Mouse (Mus musculus): Measurements from ENCODE around the gene Hectd1.

Hectd1 gene

GRCm38 (mm10) chr12:51767454-51767853 lies 61.9 kb downstream of the Hectd1 start:
- DNase-seq, result no peak

- DNase-seq, result no peak
Observed at GRCm38 (mm10) chr12:51759374-51759773, 70.0 kb downstream of the Hectd1 start.

DNA sequence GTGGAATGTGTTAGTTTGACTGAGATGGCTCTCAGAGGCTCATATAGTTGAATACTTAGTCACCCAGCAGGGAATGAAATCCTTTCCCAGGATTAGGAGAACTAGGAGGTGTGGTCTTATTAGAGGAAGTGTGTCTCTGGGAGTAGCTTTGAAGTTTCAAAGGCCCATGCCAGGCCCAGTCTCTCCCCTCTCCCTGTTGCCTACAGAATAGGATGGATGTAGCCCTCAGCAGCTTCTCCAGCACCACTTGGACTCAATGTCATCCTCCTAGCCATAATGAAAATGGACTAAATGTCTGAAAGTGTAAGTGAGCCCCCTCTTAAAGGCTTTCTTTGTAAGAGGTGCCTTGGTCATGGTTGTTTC lies 72.8 kb downstream of the Hectd1 start:
- no peak for DNase-seq

DNA sequence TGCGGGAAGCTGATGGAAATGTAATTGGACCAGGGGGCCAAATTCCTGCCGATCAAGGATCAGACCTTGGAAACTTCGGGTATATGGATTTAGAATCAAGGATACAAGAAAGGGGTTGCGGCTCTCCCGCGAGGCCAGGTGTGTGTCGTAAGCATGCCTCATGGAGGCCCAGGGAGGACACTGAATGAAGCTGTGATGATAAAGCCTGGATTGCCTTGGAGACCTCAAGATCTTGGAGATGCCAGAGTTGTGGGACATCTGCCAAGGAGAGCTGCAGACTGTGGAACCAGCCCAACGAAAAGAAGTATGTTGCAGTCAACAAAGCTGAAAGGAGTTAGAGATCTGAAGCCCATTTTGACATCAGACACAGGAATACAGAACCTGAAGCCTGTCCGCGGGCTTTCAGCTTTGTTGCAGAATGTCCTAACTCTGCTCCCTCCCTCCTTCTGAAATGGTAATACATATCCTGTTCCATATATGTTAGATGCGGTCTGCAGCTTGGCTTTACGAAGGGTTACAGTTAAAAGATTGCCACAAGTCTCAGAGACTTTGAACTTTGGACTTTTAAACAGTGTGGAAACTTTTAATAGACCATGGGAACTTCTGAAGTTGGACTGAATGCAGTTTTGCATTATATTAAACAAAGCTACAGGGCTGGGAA lies 73.3 kb downstream of the Hectd1 start:
- no peak for DNase-seq

GRCm38 (mm10) chr12:51747348-51747747 lies 82.0 kb downstream of the Hectd1 start:
- DNase-seq, result no peak

- no peak for DNase-seq
Observed at GRCm38 (mm10) chr12:51744957-51745356, 84.4 kb downstream of the Hectd1 start.

DNA sequence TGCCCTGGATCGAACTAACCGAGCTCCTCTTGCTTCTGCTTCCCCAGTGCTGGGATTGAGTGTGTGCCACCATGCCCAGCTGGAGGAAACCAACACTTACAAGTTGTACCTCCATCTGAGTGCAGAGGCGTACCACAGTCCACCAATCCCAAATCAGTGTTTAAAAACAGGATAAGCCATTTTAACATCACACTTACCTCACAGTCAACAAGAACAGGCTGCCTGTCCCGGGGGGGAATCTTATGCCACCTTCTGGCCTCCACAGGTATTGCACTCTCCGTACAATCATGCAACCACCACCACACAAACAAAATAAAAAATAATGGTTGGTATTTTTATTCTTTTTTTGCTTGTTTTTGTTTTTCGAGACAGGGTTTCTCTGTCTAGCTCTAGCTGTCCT lies 87.6 kb downstream of the Hectd1 start:
- peak in 1 of 2 experiments; percentile 37 for DNase-seq

DNA sequence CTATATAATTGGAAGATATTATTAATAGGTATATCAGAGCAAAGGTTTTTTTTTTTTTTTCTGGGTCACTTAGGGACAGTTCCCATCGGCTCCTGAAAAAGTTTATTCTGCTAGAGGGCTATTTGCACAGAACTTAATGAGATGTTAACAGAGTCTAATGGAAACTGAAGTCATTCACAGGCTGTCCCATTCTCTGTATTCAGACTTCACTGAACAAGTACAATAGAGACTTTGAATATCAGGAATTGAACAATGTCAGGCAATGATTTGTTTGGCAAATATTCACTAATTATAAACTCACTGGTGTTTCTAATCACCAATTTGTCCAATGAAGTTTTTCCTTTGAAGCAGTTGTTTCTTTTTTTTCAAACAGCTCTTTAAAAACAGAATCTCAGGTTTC lies 92.5 kb downstream of the Hectd1 start:
- DNase-seq, result no peak

DNA sequence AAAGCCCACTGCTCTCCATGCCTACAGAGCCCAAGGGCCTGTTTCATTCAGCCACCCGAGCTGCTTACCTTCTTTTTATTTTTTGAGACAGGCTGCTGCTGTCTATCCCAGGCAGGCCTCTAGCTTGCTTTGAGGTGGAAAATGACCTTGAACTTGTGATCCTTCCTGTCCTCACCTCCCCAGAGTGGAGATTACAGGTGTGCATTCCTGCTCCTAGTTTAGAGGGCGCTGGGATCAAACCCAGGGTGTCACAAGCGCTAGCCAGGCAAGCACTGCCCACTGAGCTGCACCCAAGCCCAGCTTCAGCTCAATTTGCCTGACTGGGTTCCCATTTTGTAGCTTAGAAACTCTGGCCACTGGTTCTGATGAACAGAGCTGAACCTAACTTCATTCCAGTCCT lies 93.0 kb downstream of the Hectd1 start:
- no peak for DNase-seq

DNA sequence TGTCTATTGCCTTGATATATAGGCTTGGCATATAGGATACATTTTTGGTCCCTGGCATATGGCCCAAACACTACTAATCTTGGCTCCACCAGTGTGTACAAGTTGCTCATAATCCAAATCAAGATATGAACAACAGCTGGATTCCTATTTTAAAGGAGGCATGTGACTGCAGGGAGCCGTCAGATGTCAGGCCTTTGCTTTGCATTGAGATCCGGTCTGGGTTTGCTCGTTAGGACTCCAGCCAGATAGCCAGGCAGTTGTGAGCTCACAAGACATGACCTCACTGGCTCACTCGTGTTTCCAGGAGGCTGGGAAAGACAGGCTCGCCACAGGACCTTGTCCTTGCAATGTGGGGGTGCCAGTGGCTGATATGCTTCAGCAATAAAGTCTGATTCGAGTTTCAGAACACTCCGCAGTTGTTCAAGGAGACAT lies 93.5 kb downstream of the Hectd1 start:
- no peak for DNase-seq

DNA sequence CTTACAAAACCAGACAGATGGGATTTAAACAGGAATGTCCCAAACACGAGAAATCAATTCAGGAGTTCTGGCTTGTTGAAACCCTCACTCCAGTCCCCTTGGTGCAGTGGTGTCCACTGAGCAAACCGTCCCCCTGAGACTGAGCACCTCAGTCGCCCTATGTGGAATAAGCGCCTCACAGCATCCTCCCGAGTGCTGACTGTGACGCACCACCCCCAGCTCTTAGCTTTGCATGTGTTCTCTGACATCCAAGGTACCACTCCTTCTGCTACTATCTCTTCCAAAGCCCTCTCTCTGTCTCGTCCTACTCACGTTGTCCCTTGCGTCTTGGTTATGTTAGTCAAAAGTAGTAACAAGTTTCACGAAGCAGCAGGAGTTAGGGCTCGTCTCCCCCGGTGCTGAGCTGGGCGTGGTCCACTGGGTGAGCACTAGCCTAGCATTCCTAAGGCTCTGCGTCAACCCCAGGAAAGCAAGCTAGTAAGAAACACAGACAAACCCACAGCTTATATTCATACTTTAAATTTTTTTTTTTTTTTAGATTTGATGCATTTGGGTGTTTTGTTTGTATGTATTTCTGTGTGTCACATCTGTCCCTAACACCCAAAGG lies 94.6 kb downstream of the Hectd1 start:
- no peak for DNase-seq

DNA sequence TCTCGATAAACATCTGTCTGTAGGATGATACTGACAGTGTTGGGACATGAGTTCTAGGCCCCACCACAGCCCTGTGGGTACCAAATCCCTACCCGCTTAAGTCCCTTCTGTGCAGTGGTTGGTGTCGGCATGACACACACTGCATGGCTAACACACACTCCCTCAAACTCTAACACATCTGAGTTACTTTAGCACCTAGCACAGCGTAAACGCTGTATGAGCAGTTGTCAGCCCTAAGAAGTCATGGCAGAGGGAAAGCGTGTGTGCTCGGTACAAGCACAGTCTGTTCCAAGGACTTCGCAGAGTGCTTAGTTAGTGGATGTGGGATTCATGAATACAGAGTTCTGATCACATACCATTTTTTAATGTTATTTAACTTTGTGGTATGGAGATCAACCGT lies 99.5 kb downstream of the Hectd1 start:
- no peak for DNase-seq

DNA sequence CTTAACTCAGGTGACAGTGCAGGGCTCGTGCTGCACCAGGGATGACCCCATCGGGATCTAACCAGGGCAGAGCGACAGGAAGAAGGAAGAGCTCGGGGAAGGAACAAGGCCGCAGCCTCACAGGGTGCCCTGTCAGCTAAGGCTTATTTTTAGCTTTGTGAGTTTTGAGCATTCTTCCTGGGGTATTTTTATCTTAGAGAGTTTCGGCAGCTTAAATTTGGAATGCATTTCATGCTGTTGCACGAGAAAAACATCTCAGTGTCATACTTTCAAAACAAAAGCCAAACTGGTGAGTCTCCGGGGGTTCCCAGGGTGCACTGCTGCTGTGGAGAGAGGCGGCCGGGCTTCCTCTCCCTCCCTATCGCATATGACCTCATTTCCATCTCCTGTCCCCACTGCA lies 100.3 kb downstream of the Hectd1 start:
- no peak for DNase-seq

DNA sequence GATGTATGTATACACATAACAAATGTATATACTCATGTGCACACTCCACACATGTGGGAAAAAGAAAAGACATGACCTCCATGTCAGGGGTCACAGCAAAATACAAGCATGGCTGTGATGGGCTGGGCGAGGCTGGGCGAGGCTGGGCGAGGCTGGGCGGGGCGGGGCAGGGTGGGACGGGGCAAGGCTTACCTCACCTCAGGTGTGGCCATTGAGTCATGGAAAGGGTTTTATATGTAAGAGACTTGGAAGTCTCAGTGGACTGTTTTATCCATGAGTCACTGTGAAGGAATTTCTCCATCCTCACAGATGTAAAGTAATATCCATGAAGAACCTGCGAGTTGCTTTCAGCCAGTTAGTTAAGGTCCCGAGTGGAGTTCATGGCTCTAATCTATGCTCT lies 107.5 kb downstream of the Hectd1 start:
- DNase-seq, result no peak

DNA sequence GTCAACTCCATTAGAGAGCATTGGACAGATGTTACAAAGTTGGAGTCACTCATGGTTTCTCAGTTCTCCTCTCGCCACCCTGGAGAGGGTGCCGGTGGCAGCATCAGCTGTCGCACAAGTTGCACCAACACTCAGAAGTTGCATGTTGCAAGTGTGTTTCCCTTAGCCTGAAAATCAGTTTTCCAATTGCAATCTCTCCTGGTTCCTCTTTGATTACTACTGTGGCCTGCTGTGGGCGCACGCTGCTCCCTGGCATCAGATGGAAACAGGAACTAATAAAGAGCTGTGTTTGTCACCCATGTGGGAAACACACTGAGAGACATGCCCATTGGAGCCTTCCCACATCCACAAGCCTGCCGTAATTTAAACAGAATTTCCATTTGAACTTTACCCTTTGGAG lies 110.7 kb downstream of the Hectd1 start:
- DNase-seq, result no peak

DNA sequence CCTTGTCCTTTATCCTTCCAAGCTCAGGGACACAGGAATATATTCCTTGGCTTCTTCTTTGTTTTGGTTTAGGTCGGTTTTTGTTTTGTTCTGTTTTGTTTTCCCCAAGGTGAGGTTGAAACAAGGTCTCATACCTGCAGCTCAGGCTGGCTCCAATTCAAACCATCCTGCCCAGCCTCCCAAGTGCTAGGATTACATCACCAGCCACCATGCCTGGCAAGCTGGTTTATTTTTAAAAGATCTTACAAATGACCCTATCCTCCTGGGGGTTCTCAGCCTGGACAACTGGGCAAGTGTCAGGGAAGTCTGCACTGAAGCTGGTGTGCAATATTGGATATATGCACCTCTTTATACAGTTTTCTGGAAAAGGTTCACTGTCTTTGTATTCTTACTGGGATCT lies 116.7 kb downstream of the Hectd1 start:
- no peak for DNase-seq

DNA sequence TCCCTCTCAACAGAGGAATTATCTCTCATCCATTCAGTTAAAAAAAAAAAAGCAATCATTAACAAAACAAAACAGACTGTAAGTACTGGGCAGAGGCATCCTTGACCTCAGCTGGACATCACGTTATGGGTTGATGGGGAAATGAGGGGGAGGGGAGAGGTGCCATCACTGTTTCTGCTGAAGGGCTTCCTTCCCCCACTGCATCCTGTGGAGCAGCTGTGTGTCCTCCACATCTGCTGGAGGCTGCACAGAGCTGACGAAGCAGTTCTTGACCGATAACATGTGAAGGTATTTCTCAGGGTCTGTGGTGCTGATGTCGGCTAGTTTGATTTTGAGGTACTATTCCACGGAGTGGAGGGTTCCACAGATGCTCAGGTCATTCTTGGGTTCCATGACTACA lies 119.2 kb downstream of the Hectd1 start:
- DNase-seq, result no peak

DNA sequence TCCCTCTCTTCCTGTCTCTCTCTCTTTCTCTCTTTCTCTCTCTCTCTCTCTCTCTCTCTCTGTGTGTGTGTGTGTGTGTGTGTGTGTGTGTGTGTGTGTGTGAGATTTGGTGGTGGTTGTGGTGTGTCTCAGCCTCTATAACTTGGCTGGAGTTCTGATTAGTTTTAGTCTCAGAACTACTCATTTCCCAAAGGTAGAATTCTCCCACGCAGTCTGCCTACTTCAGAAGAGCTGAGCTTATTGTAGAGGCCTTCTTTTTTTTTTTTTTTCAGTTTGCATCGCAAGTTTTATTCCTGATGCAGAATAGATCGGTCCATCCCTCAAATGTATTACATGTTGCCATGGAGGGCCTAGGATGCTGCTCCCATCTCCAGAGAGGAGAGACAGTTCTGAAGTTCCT lies 119.6 kb downstream of the Hectd1 start:
- DNase-seq, result no peak

- DNase-seq, result no peak
Observed at GRCm38 (mm10) chr12:51708941-51709686, 120.2 kb downstream of the Hectd1 start.

DNA sequence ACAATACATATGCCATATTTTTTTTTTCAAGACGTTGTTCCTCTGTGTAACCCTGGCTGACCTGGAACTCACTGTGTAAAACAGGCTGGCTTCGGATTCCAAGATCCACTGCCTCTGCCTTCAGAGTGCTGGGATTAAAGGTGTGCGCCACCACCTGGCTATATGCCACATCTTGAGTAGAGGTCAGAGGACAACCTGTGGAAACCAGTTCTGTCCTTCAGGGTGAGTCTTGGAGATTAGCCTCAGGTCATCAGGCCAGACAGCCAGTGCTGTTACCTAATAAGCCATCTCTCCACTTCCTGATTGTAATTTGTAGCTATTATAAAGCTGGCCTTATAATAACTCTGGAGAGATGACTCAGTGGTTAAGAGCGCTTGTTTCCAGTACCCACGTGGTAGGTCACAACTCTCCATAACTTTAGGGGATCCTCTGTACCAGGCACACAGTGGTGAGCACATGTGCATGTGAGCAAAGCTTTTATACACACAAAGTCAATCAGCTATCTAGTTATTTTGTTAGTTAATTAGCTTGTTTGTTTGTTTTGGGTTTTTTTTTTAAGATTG lies 122.6 kb downstream of the Hectd1 start:
- no peak for DNase-seq

DNA sequence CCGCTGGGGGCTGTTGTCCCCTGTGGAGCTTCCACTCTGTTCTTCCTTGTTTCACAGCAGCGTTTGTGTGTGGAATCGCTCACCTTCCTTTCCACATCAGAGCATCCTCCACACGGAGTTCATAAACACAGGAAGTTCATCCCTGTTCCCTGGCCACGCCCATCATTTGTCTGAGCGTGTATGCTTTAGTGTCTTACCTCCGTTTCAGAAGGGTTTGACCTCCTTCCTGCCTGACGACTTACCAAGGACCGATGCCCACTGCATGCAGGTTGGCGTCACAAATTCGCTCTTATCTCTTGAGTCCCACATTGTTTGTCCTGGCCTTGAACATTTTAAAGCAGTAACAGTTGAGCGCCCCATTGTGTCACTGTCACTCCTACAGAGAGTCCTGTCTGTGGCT lies 123.6 kb downstream of the Hectd1 start:
- DNase-seq, result no peak

GRCm38 (mm10) chr12:51704572-51704971 lies 124.8 kb downstream of the Hectd1 start:
- no peak for DNase-seq

DNA sequence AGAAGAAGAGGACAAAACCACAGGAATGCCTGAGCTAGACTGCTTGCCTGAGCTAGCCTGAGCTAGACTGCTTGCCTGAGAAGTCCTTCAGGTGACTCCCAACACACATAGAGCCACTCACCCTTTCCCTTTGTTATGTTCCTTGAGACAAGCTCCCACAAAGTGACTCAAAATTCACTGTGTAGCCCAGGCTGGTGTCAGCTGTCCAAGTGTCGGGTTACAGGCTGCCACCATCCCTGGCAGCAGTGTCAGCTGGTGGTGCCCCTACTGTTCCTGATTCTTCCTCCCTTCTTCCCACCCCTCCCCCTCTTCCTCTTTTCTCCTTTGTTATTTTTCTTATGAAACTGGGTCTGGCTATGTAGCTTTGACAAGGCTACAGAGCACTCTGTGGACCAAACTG lies 125.5 kb downstream of the Hectd1 start:
- no peak for DNase-seq

DNA sequence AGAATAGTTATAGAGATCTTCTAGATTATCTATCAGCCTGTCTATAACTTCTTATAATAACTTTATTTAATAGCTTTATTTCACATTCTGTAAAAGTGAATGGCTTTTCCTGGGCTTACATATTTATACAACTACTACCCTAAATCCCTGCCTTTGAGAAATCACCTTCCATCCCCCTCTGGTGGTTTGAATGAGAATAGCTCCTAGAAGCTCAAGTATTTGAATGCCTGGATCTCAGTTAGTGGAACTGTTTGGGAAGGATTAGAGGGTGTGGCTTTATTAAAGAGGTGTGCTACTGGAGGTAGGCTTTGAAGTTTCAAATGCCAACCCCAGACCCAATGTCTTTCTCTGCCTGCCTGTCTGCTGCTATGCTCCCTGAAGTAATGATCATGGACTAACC lies 127.6 kb downstream of the Hectd1 start:
- DNase-seq, result no peak
